Mouse (Mus musculus) cerebellum, adult 9-10 months (tissue): ENCODE measurements at regions not wholly inside any gene's neighbourhood (a gene's known extent, or its start where the extent isn't known, plus 50 kb on each side); places are given as distances from the start of the nearest gene placed in this dataset.

Experiments
- DNase-seq: peaks from one replicate; pipeline ENCODE4 v3.0.0; 2022

DNA sequence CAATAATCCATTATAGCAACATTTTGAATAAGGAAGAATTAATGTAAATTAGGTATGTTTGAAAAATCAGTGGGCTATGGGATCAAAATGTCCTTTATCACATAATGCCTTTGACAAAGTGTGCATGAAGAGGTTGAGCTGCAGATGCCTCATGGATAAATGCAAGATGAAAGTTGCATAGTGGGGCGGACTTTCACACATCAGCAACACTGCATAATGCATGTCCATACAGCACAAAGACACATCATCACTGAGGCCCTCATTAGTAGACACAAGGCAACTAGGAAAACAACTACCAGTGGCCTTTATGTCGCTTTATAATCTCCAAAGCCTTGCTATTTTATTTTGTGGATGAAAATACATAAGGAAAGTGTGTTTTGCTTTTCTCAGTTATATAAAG, 105.8 kb upstream of the Rap2b start:
- DNase-seq = no peak

DNA sequence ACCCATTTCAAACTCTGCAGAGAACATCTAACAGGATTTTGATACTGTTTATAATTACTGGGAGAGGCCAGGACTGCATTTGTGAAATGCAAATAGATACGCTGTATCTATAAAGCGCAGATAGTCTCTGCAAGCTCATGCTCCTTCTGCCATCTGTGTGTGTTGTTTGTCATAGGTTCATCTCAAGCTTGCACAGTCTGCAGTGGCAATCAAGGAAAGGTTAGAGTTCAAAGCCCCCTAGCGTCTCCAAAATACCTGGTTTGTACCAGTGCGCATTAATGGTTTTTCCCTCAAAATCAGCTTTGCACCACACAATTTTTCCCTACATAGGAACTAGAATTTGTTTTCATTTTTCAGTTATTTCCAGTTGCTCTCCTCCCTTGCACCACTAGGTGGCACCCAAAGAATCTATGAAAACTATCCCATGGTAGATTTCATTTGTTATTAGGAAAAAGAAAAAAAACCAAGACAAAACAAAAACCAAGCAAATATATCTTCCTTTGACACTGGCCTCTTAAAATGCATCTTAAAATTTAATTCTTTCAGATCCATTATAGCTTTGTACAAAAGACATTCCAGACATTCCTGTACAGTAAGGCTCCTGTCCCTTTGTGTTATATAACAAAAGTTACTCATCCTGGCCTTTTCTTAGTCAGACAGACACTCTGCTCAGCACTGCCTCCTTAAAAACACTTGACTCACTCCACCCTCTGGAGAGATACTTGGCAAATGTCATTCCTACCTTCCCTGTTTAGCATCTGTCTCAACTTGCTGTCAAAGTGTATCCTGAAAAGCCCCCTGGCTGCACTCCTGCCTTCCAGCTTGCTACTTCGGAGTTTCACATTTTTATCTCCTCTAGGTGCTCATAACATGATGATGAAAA, 92.7 kb upstream of the Rap2b start:
- peak; percentile 49 for DNase-seq

DNA sequence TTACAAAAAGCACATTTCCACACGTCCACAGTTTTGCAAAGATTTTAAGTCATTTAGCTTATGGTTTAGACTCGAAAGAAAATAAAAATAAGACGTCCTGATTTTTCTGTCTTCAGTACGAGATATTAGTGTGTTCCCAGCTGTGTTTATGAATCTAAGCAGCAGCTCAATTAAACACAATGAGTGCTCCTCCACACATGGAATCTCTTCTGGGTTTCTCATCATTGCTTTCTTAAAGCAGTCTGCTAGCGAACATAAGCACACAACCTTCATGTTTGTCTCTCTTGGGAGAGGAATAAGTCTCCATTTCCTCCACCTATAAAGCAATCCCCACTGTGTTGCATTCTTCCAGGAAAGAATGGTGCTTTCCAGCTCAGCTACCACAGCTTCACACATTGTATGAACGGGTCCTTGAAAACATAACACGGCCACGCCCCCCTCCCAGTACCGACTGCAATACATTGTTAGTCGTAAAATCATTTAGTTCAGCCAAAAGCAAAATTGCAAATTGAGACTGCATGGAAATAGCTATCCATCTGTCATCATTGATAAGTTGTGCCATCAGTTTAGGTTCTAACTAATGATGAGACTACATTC, 75.4 kb upstream of the Rap2b start:
- DNase-seq = no peak

DNA sequence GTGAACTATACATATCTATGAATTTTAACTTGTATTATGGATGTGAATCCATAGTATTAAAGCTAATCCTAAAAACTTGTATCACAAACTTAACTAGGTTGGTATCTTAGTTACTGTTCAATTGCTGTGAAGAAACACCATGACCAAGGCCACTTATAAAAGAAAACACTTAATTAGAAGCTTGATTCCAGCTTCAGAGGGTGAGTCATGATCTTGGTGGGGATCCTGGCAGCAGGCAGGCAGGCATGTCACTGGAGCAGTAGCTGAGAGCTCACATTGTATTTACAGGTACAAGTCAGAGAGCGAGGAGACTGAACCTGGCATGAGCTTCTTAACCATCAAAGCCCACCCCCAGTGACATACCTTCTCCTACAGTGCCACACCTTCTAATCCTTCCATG, 73.2 kb upstream of the Rap2b start:
- no peak for DNase-seq

DNA sequence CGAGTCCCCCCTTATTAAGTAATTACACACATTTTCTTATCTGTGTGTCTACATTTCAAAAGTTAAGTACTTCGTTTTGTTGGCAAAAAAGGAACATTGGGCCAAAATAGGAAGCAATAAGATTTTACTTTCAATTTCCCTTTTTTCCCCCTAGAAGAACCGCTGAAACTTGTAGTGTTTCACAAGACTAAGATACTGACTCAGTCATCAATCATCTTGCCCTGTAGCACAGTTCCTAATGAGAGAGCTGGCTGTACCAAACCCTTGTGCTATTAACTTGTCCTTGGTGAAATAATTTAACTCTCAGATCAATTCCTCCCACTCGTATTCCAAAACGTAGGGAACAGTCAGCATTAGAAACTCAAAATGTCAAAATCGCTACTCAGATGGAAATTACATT, 66.6 kb upstream of the Rap2b start:
- DNase-seq = no peak

DNA sequence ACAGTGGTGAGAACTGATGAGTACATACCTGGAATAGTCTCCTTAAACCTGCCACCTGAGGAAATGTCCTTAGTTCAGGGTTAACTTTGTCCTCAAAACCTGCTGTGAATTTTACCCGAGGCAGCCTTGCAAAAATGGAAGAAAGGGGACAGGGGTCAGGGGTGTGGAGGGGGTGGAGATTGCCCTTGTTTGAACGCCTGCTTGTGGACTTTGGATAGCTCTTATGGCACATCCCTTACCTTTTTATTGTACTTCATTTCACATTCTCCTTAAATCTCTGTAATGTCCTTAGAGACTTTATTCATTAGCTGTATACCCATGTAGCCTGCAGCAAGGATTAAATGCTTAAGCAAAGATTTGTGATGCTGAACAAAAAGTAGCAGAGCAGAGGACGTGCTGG, 64.1 kb upstream of the Rap2b start:
- DNase-seq = no peak

DNA sequence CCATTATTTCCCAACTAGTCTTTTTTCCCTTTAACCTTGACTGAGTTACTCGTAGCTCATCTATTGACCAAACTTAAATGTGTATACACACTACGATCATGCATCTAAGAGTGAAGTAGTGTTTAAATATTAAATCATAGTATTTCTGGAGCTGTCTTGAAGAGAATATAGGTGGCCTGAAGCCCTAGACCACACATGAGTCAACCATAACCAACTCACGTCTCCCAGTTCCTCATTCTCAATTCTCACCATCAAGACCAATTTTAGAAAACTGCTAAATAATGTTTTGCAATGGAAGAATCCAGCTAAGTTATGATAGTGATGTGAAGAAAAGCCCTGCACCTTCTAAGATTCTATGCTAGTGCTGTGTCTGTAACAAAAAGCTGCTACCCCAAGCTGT, 59.2 kb upstream of the Rap2b start:
- no peak for DNase-seq

DNA sequence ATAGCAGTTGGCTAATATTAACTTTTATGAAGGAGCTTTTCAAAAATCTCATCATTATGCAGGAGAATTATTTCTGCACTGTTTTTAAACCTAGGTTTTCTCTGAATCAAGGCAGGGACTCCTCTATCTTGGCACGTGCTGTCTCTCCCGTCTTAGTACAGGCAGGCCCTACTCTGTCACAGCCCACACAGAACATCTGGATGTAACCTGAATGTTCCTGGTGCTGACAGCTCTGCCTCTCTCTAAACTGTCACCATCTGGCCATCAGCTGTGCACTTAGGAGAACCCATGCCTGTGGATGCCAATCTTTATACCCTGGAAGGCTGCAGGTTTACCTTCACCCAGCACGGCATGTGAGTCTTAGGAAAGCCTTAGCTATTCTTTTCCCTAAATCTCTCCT, 58.0 kb upstream of the Rap2b start:
- DNase-seq = no peak

DNA sequence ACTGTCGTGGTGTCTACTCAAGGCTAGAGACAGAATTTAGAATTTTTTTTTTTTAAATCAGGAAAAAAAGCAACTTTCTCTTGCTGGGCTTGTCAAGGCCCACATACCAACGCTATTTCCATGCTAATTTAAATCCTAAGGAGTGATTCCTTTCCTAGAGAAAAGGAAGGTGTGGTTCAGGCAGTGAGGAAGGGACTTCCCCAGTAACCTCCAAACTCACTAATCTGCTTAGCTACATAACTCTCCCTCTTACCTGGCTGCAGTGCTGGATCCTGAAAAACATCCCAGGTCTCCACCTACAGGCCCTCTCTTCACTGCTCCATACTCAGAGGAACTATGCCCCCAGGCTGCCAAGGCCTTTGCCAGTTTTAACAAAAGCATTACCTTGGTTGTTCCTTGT, 55.1 kb upstream of the Rap2b start:
- DNase-seq = no peak

DNA sequence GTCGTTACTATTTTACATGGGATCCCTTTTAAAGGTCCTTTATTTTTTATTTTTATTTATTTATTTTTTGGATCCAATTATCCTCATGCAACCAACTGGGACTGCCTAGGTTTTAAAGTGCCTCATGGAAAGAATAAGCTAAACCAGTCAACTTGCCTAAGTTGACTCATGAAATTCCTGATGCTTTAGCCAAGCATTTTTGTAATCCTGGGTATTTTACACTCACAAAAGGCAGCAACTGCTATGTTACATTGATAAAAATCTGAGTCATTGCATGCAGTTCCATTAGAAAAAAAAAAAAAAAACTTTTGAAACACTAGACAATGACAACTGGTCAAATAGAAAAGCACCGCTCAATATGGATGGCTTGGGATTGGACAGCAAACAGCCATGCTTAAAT, 52.7 kb upstream of the Rap2b start:
- no peak for DNase-seq

DNA sequence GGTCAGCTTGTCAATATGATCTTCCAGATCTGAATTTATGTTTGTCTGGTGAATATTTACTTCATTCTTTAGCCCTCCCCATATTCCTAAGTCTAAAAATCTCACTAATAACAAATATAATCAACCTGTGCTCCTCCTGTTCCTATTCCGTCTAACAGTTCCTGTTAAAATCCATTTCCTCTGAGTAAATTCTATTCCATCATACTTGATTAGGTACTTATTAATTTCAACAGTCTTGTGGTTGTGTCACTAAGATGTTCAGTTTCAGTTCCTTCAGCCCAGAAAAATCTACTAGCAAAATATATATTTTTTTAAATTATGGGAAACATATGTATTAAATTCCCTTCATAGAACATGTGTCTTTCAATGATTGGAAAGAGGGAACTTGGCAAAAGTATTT, 52.2 kb upstream of the Rap2b start:
- DNase-seq = no peak
